Comparison of ENCODE assay signal across 27 mouse cellular contexts in the genomic region with DNA sequence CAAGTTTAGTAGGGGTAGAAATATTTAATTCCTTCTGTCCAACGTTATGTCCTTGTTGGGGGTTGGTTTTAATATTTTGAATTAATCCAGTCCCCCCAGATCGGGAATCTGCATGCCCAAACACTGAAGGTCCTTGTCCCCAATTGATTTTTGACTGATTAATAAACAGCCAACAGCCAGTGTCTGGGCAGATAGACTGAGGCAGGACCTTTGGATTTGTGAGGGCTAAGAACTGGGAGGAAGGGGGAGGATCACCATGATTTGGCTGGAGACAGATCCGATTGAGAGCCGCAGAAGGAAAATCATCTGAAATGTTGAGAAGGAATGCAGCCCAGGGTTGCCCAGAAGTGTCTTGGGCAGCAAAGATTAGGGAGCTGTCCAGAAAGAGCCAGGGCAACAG. TPM values are rescaled to one million over a fixed set of nuclear protein-coding genes. Genes with fewer than 3 reads are reported as not detected.
"Had no signal": no experiment of that assay in that cellular context is flagged by ENCODE, and none has a peak within 500 bp of the region (broad histone marks: within the 10 kb centered on the region; RNA-seq: fewer than 3 reads in every experiment).

No protein-coding gene starts in this region.

- H3K9ac ChIP-seq: embryonic facial prominence, embryonic 12.5 days; embryonic facial prominence, embryonic 13.5 days; embryonic facial prominence, embryonic 15.5 days; forebrain, embryonic 12.5 days; forebrain, embryonic 13.5 days; forebrain, embryonic 15.5 days; forebrain, postnatal 0 days had no signal

- H3K4me3 ChIP-seq: embryonic facial prominence, embryonic 10.5 days; embryonic facial prominence, embryonic 12.5 days; embryonic facial prominence, embryonic 13.5 days; embryonic facial prominence, embryonic 15.5 days; erythroblast, embryonic 14.5 days; forebrain, embryonic 10.5 days; forebrain, embryonic 12.5 days; forebrain, embryonic 13.5 days; forebrain, embryonic 15.5 days; gastrocnemius, adult 2 months had no signal

- H3K27ac ChIP-seq: embryonic facial prominence, embryonic 10.5 days; embryonic facial prominence, embryonic 12.5 days; embryonic facial prominence, embryonic 13.5 days; embryonic facial prominence, embryonic 15.5 days; forebrain, embryonic 10.5 days; forebrain, embryonic 12.5 days; forebrain, embryonic 13.5 days; forebrain, embryonic 15.5 days; gastrocnemius, adult 2 months had no signal

- H3K4me1 ChIP-seq: forebrain, embryonic 13.5 days had no signal

- H3K36me3 ChIP-seq: embryonic facial prominence, embryonic 10.5 days; embryonic facial prominence, embryonic 12.5 days; embryonic facial prominence, embryonic 13.5 days; embryonic facial prominence, embryonic 15.5 days; forebrain, embryonic 10.5 days; forebrain, embryonic 12.5 days; forebrain, embryonic 15.5 days had no signal

- DNase-seq: cerebellum, adult 2 months; cerebellum, adult 8-10 months; cerebellum, adult 9-10 months; cerebellum, adult 9-11 months; cerebellum, postnatal 10 days; cerebellum, postnatal 14 days; cerebellum, postnatal 25 days; cerebellum, postnatal 36 days; embryo, embryonic 11 days; forebrain, postnatal 0 days; gastrocnemius, adult 2 months; gastrocnemius, postnatal 10 days; gastrocnemius, postnatal 14 days; gastrocnemius, postnatal 25 days; gastrocnemius, postnatal 36 days; heart, adult 18-20 months had no signal

RNA-seq across cellular contexts. Expression of gene Adcy2, which starts 5.1 kb away (rescaled TPM):
- total RNA-seq: common myeloid progenitor, adult 5-6 weeks; granulocyte monocyte progenitor cell, adult 5-6 weeks had no signal
- polyA plus RNA-seq: erythroblast, embryonic 14.5 days had no signal
